Mouse (Mus musculus) heart, postnatal 4 days (tissue): Measurements from ENCODE around the gene Alkbh7. TPM values are rescaled to one million over a fixed set of nuclear protein-coding genes. Genes with fewer than 3 reads are reported as not detected.

Experiments
- DNase-seq: peaks from one replicate; pipeline ENCODE4 v3.0.0; 2021
- total RNA-seq, 2 experiments: library from RNA; stranded (reverse); gene quantifications; 2 replicates each; pipeline ENCODE4 v1.2.3; 2021

Gene Alkbh7
- total RNA-seq, result 10 to 100 TPM; 42.3 to 49.3 TPM

DNA sequence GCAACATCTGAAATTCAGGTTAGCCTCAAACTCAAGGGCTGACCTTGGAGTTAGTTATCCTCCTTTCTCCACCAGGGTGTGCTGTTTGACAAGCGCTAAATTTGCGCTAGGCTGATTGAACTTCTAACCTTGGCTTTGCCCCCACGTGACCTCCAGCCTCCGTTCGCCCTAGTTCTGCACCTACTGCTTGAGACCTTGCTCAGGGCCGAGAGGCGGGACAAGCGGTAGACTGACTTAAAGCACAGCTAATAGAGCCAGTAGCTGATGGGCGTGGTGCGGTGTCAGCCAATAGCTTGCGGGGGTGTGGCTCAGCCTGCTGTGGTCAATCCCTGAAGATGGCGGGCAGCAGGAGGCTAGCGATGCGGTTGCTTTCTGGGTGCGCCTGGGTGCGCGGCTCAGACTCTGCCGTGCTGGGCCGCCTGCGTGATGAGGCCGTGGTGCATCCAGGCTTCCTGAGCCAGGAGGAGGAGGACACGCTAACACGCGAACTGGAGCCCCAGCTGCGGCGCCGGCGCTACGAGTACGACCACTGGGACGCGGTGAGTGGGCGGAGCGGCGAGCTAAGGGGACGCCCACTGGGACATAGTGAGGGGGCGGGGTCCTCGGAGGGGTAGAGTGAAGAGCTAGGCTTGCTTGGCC is at the start of gene Alkbh7:
TSS of gene Alkbh7 (plus strand) at position 311 of the 639 bp plus-strand sequence.
- DNase-seq, result peak; percentile 95

- DNase-seq, result peak; percentile 69
Measured at GRCm38 (mm10) chr17:56950915-56951314, 46.2 kb upstream of the Alkbh7 start.

- DNase-seq, result no peak
Measured at GRCm38 (mm10) chr17:56952639-56953038, 44.5 kb upstream of the Alkbh7 start.

DNA sequence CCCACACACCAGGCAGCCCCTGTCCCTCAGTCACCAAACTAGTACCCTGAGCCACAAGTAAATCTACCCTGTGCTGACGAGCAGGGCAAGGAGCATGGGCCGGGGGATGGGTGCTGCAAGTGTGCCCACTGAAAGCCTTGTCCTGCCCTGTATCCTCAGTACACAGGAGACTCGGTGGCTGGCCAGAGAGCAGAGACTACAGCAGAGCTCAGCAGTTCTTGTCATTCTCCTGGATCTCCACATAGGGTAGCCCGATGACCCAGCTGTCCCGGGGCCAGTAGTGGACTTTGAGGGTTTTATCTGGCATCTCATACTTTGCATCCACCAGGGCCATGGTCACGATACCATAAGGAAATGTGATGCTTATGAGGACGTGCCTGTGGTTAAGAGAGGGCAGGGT is 42.3 kb upstream of the Alkbh7 start:
- no peak for DNase-seq

DNA sequence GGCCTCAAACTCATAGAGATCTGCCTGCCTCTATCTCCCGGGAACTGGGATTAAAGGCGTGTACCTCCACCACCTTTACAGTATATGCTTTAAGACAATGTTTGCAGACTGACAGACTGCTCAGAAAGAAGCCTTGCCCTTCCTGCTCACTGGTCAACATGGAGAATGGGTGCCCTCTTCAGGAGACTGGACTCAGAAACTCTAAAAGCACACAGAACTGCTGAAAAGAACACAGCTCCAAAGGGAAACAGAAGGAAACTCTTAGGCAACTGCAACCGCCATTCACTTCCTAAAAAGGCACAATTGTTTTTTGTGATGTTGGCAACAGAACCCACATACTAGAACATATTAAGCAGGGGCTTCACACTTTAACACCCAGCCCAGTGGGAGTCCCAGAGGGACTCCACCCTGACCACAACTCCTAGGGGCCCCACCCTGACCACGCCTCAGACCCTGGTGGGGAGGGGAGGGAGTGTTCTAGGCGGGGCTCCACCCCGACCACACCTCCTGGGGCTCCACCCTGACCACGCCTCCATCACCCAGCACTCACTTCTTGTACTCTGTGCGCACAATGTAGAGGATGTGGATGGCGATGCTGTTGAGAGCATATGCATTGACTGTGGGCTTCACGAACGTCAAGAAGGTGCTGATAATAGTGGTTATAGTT is 39.2 kb upstream of the Alkbh7 start:
- DNase-seq, result no peak

DNA sequence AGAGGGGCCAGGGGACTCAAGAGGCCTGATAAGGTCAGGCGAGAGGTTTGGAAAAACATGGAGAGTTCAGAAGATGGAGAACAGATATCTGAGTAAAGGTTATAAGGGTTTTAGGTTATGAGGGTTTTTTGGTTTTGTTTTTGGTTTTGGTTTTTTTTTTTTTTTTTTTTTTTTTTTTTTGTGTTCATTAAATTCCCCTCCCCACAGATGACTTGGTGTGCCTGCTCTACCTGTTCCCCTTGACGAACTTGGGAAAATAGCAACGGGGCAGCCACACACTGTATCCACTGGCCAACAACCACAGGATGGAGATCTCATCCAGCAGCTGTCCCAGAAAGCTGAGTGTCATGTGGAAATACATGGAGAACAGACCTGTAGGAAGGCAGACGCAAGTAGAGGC is 38.5 kb upstream of the Alkbh7 start:
- DNase-seq, result no peak

GRCm38 (mm10) chr17:56961880-56962279 is 35.3 kb upstream of the Alkbh7 start:
- DNase-seq, result no peak

GRCm38 (mm10) chr17:56962642-56963405 is 34.3 kb upstream of the Alkbh7 start:
- no peak for DNase-seq

- no peak for DNase-seq
Measured at GRCm38 (mm10) chr17:56963646-56964045, 33.5 kb upstream of the Alkbh7 start.

GRCm38 (mm10) chr17:56969321-56969720 is 27.8 kb upstream of the Alkbh7 start:
- DNase-seq, result no peak

- DNase-seq, result no peak
Measured at GRCm38 (mm10) chr17:56970081-56970480, 27.1 kb upstream of the Alkbh7 start.

GRCm38 (mm10) chr17:56973956-56974707 is 23.0 kb upstream of the Alkbh7 start:
- no peak for DNase-seq

- DNase-seq, result no peak
Measured at GRCm38 (mm10) chr17:56974708-56975240, 22.4 kb upstream of the Alkbh7 start.

DNA sequence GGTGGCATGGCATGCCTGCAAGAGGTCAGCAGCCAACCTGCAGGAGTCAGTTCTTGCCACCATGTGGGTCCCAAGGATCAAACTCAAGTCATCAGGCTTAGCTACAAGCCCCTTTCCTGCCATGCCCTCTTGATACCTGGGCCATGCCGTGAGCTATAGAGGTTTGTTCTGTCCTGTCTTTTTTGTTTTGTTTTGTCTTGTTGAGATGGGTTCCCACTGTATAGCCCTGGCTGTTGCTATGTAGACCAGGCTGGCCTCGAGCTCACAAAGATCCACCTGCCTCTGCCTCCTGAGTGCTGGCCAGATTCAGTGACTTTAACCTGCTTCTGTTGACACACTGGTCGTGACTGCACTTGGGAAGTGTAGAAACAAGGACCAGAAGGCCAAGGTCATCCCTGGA is 21.7 kb upstream of the Alkbh7 start:
- DNase-seq, result no peak

DNA sequence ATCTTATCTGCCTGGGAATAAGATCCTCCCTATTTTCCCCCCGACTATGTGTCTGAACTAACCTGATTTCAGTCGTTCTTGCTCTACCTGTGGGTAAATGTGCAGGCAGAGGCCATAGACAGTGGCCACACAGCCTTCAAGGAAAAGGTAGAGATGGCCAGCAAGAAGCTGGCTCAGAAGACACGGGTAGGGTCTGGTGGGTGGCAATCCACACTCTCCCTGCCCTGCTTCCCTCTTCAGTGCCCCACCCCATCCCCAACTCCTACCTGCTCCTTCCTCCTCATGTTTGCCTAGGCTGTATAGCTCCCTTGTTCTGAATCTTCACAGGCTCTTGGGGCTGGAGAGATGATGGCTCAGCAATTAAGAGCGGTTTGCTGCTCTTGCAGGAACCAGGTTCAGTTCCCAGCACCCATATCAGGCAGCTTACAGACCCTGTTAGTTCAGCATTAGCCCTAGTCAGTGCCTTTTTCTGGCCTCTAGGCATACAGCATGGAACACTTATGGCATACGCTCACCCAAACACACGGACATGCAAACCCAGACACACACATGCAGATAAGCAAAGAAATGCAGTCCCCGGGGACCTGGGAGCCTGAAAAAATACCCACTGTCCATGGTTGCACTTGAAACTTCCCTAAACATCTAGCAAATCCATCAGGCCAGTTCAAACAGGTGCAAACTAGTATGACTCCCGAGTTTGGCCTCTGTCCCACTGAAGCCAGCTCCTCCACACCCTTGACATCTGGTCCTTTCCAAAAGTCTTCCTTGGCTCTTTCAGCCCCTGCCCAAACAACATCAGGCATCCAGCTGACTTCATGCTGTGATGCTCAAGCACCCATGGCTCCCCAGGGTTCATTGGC is 20.4 kb upstream of the Alkbh7 start:
- DNase-seq, result no peak

DNA sequence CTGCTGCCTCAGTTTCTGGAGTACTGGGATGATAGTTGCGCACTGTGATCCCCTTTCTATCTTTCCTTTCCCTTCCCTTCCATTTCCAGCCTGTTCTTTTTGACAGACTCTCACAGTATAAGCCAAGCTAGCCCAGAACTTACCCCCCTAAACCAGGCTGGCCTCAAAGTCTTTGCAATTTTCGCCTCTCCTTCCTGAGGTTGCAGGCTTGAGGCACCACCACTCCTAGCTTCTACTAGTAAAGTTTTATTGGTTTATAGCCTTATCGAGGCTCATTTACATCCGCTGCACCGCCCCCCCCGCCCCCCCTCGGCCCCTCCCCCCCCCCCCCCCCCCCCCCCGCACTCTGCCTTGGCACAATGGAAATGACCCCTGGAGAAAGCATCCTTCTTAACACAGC is 17.6 kb upstream of the Alkbh7 start:
- DNase-seq, result no peak

DNA sequence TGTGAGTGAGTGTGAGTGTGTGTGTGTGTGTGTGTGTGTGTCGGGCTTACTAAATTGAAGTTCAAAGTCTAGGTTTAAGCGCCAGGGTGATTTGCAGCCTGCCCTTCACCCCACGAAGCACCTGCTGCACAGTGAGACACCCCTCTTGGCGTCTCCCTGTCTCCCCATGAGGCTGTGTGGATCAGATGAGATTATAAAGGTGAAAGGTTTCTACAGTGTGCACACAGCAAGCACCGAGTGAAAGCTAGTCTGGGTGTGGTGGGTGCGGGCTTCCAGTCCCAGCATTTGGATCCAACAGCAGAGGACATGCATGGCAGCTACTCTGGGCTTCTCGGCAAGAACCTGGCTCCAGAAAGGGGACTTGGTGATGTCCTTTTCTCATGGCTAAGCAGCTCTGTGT is 16.1 kb upstream of the Alkbh7 start:
- no peak for DNase-seq

DNA sequence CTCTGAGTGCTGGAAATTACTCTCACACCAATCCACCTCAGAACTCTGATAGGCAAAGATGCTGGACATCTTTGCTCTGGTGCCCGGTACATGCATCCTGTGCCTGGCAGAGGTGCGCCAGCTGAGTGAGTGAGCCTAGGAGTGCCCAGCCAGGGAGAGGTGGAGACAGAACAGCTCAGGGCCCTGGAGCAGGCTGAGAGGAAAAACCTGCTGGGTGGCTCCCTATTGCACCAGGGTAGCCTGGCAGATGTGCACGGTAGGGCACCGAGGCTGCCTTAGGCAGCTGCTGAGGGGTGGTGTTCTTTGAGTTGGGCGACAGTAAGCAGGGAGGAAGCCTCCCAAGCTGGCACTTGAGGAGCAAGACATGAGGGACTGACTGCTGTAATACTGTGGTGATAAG is 15.1 kb upstream of the Alkbh7 start, which contains the start of gene Acer1:
TSS of gene Acer1 (minus strand) at position 114 of the 400 bp plus-strand sequence.
- DNase-seq, result no peak

GRCm38 (mm10) chr17:56984886-56985285 is 12.3 kb upstream of the Alkbh7 start:
- DNase-seq, result no peak

DNA sequence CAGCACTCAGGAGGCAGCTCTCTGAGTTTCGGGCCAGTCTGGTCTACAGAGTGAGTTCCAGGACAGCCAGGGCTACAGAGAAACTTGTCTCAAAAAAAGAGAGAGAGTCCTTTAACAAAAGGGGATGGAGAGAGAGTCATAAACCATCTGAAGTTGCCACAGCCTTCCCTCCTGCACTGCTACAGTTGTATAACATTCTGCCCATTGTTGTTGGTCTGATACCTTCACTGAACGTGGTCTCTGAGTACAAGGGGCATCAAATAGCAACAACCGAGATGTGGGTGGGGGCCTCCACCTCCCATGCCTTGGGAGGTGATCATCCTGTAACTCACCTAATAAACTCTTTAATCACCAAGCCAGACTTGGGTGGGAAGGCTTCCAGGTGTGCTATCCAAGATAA is 11.5 kb upstream of the Alkbh7 start:
- no peak for DNase-seq

GRCm38 (mm10) chr17:56986105-56986805 is 10.9 kb upstream of the Alkbh7 start:
- DNase-seq, result no peak
